In the genomic region with DNA sequence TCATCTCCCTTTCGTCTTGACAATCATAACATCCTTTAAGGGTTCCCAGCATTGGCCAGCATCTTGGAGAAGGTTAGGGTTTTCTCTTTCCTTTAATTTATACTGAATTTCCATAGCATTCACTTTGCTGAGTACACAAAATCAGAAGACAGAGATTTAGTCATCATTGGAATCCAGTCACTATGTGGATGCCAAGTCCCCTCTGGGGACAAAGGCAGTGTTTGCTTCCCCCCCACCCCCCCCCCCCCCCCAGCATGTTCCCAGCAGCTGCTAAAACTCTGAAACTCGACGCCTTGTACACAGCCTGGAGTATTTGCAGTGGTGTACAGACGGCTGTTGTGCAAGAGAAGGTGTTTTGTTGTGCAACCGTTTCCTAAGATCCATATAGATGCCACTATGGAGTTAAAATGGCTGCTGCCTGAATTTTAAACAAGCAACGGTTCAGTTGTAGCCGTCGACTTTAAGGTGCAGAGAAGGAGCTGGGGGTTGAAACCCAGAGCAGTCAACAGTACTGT, we compare ENCODE assay signal across 27 mouse cellular contexts. TPM values are rescaled to one million over a fixed set of nuclear protein-coding genes. Genes with fewer than 3 reads are reported as not detected.
DNase-seq lines count a peak whose midpoint lies in the region; ATAC-seq and TF ChIP-seq lines count a peak whose summit lies in the region.
"Had no signal": no experiment of that assay in that cellular context is flagged by ENCODE, and none has a peak within 500 bp of the region (broad histone marks: within the 10 kb centered on the region; RNA-seq: fewer than 3 reads in every experiment).

No protein-coding gene starts in this region.

- H3K4me3 ChIP-seq in heart, postnatal 0 days (ENCODE audit: low read depth, low read length): no peak overlapping the region
- no peak overlapping the region for H3K4me3 ChIP-seq in liver, postnatal 0 days (ENCODE audit: low read depth, low read length)
- no peak overlapping the region for H3K4me3 ChIP-seq in liver, embryonic 12.5 days
- no peak overlapping the region for H3K4me3 ChIP-seq in lung, adult 2 months (replicated peaks; ENCODE audit: extremely low read depth, low read depth, low read length)
- H3K4me3 ChIP-seq: embryonic facial prominence, embryonic 15.5 days; forebrain, embryonic 12.5 days; hindbrain, embryonic 10.5 days; hindbrain, embryonic 15.5 days; midbrain, embryonic 13.5 days; stomach, embryonic 15.5 days had no signal

- H3K4me1 ChIP-seq in heart, postnatal 0 days (ENCODE audit: control insufficient read depth, insufficient read depth): no peaks in the 10 kb centered on the region
- H3K4me1 ChIP-seq in liver, postnatal 0 days (ENCODE audit: insufficient read depth): no peaks in the 10 kb centered on the region
- no peaks in the 10 kb centered on the region for H3K4me1 ChIP-seq in liver, embryonic 12.5 days
- H3K4me1 ChIP-seq in lung, adult 2 months (ENCODE audit: control insufficient read depth, insufficient read depth, low read length): no peaks in the 10 kb centered on the region
- H3K4me1 ChIP-seq: stomach, embryonic 15.5 days had no signal

- TF ChIP-seq POLR2A in lung, adult 2 months (IDR thresholded peaks at IDR 0.05; ENCODE audit: borderline replicate concordance, extremely low read depth, low read depth, low read length): no peak

- no peak overlapping the region for H3K9ac ChIP-seq in heart, postnatal 0 days (replicated peaks; ENCODE audit: low read depth, low read length)
- no peak overlapping the region for H3K9ac ChIP-seq in liver, postnatal 0 days (replicated peaks)
- H3K9ac ChIP-seq in liver, embryonic 12.5 days: no peak overlapping the region
- H3K9ac ChIP-seq: embryonic facial prominence, embryonic 15.5 days; forebrain, embryonic 12.5 days; forebrain, postnatal 0 days; hindbrain, embryonic 15.5 days; midbrain, embryonic 13.5 days; stomach, embryonic 15.5 days had no signal

- H3K27me3 ChIP-seq in heart, postnatal 0 days (ENCODE audit: control insufficient read depth, insufficient read depth, low read length): no peaks in the 10 kb centered on the region
- H3K27me3 ChIP-seq in liver, postnatal 0 days (ENCODE audit: insufficient read depth, low read length): no peaks in the 10 kb centered on the region
- no peaks in the 10 kb centered on the region for H3K27me3 ChIP-seq in liver, embryonic 12.5 days (replicated peaks)
- H3K27me3 ChIP-seq: embryonic facial prominence, embryonic 15.5 days; forebrain, embryonic 12.5 days; hindbrain, embryonic 15.5 days; midbrain, embryonic 13.5 days; stomach, embryonic 15.5 days had no signal

- no peak for DNase-seq in heart, postnatal 0 days (ENCODE audit: low spot score)
- DNase-seq in heart, postnatal 25 days (ENCODE audit: low spot score): no peak
- no peak for DNase-seq in liver, postnatal 0 days
- DNase-seq in lung, postnatal 36 days: peak; percentile 21
- DNase-seq in lung, adult 2 months: no peak
- DNase-seq in cerebellum, adult 11-12 months: no peak
- DNase-seq: adrenal gland, postnatal 25 days; cerebellum, adult 18-20 months; cerebellum, postnatal 10 days; forebrain, postnatal 0 days; gastrocnemius, postnatal 10 days; kidney, adult 11 months; kidney, postnatal 14 days; layer of hippocampus, adult 9-11 months had no signal

- H3K27ac ChIP-seq in heart, postnatal 0 days (ENCODE audit: low read depth): no peak overlapping the region
- no peak overlapping the region for H3K27ac ChIP-seq in liver, postnatal 0 days (ENCODE audit: low read depth)
- no peak overlapping the region for H3K27ac ChIP-seq in liver, embryonic 12.5 days
- H3K27ac ChIP-seq: embryonic facial prominence, embryonic 15.5 days; forebrain, embryonic 12.5 days; hindbrain, embryonic 10.5 days; hindbrain, embryonic 15.5 days; midbrain, embryonic 13.5 days; stomach, embryonic 15.5 days had no signal

- H3K4me2 ChIP-seq in heart, postnatal 0 days (ENCODE audit: low read depth, low read length): no peak overlapping the region
- no peak overlapping the region for H3K4me2 ChIP-seq in liver, postnatal 0 days (ENCODE audit: low read depth, low read length)
- H3K4me2 ChIP-seq in liver, embryonic 12.5 days: no peak overlapping the region
- H3K4me2 ChIP-seq: embryonic facial prominence, embryonic 15.5 days; forebrain, embryonic 12.5 days; hindbrain, embryonic 15.5 days; midbrain, embryonic 13.5 days; stomach, embryonic 15.5 days had no signal

- intact Hi-C loops in heart, postnatal 25 days (cut with DNase I): no loop called here

- no peak for TF ChIP-seq EP300 in heart, postnatal 0 days (IDR thresholded peaks at IDR 0.05; ENCODE audit: low read depth)
- TF ChIP-seq EP300 in liver, postnatal 0 days (IDR thresholded peaks at IDR 0.05; ENCODE audit: low read depth): no peak

- TF ChIP-seq CTCF in heart, postnatal 0 days (IDR thresholded peaks at IDR 0.05; ENCODE audit: low read depth): no peak
- TF ChIP-seq CTCF in liver, postnatal 0 days (IDR thresholded peaks at IDR 0.05; ENCODE audit: low read depth): no peak
- no peak for TF ChIP-seq CTCF in lung, adult 2 months (IDR thresholded peaks at IDR 0.05; ENCODE audit: insufficient read depth, low read length)

- peak; percentile 34 for ATAC-seq in heart, postnatal 0 days (ENCODE audit: insufficient read depth, low read depth)
- ATAC-seq in liver, postnatal 0 days: peak; percentile 45; the same call in 1 of the 2 replicates
- no peak for ATAC-seq in liver, embryonic 12.5 days
- ATAC-seq: CD4-positive, CD25-positive, alpha-beta regulatory T cell, adult 4 months; forebrain, postnatal 0 days; inflammation-experienced regulatory T-cells, adult 6 months; midbrain, embryonic 13.5 days had no signal

- H3K36me3 ChIP-seq in heart, postnatal 0 days (replicated peaks; ENCODE audit: control insufficient read depth, insufficient read depth, low read length): no peaks in the 10 kb centered on the region
- H3K36me3 ChIP-seq in liver, postnatal 0 days (replicated peaks; ENCODE audit: insufficient read depth, low read length): no peaks in the 10 kb centered on the region
- no peaks in the 10 kb centered on the region for H3K36me3 ChIP-seq in liver, embryonic 12.5 days
- H3K36me3 ChIP-seq: embryonic facial prominence, embryonic 15.5 days; forebrain, embryonic 12.5 days; hindbrain, embryonic 10.5 days; hindbrain, embryonic 15.5 days; midbrain, embryonic 13.5 days; stomach, embryonic 15.5 days had no signal

- 61% methylated on average over 8 of the region's 8 CpGs for WGBS in heart, postnatal 0 days
- WGBS in liver, postnatal 0 days (ENCODE audit: insufficient replicate concordance): 59% methylated on average over 8 of the region's 8 CpGs
- 47% methylated on average over 8 of the region's 8 CpGs for WGBS in liver, embryonic 12.5 days (ENCODE audit: insufficient replicate concordance)
- 47% methylated on average over 8 of the region's 8 CpGs for WGBS in lung, adult 2 months

- no peaks in the 10 kb centered on the region for H3K9me3 ChIP-seq in heart, postnatal 0 days (replicated peaks; ENCODE audit: control insufficient read depth, low read length)
- H3K9me3 ChIP-seq in liver, postnatal 0 days (ENCODE audit: low read length): no peaks in the 10 kb centered on the region
- no peaks in the 10 kb centered on the region for H3K9me3 ChIP-seq in liver, embryonic 12.5 days (replicated peaks)
- H3K9me3 ChIP-seq: embryonic facial prominence, embryonic 15.5 days; forebrain, embryonic 12.5 days; hindbrain, embryonic 10.5 days; hindbrain, embryonic 15.5 days; midbrain, embryonic 13.5 days; stomach, embryonic 15.5 days had no signal

RNA-seq across cellular contexts. Expression of gene D930020B18Rik, which starts 24.3 kb away (rescaled TPM):
- total RNA-seq in heart, postnatal 0 days (2014; rRNA removed; ENCODE audit: low replicate concordance): not detected in 2 replicates
- 0.07 TPM in 1 of 2 replicates, not detected in the other for polyA plus RNA-seq in heart, postnatal 0 days (2015; fragmentation: Nextera tagmentation; extraction: Ambion mirVana)
- total RNA-seq in heart, postnatal 25 days (2021): not detected
- not detected in 2 replicates for polyA plus RNA-seq in liver, postnatal 0 days (2015; fragmentation: Nextera tagmentation; extraction: Ambion mirVana)
- polyA plus RNA-seq in liver, embryonic 12.5 days (2016; fragmentation: Nextera tagmentation; extraction: Ambion mirVana): 0.11 and 0.18 TPM in 2 replicates
- 0.59 and 1.0 TPM in 2 replicates for polyA plus RNA-seq in lung, adult 2 months (2012; rRNA removed)
- total RNA-seq: adrenal gland, adult 18-20 months; adrenal gland, postnatal 25 days; gastrocnemius, postnatal 10 days; liver, adult 2 months; megakaryocyte-erythroid progenitor cell, adult 5-6 weeks had no signal
- polyA plus RNA-seq: heart, embryonic 14.5 days; hindbrain, embryonic 10.5 days; liver, adult 2 months had no signal

RNA-seq across cellular contexts. Expression of gene Xpot, which starts 39.6 kb away (rescaled TPM):
- 41.1 and 57.5 TPM in 2 replicates for total RNA-seq in heart, postnatal 0 days (2014; rRNA removed; ENCODE audit: low replicate concordance)
- 14.8 and 17.4 TPM in 2 replicates for polyA plus RNA-seq in heart, postnatal 0 days (2015; fragmentation: Nextera tagmentation; extraction: Ambion mirVana)
- total RNA-seq in heart, postnatal 25 days (2021): 10 to 100 TPM; 24.3 to 24.7 TPM
- polyA plus RNA-seq in liver, postnatal 0 days (2015; fragmentation: Nextera tagmentation; extraction: Ambion mirVana): 17.5 and 19.4 TPM in 2 replicates
- polyA plus RNA-seq in liver, embryonic 12.5 days (2016; fragmentation: Nextera tagmentation; extraction: Ambion mirVana): 67.8 and 68.8 TPM in 2 replicates
- 95.5 and 107 TPM in 2 replicates for polyA plus RNA-seq in lung, adult 2 months (2012; rRNA removed)
